Mouse (Mus musculus): ENCODE results near the gene Aplnr. TPM values are rescaled to one million over a fixed set of nuclear protein-coding genes. Genes with fewer than 3 reads are reported as not detected.

Gene Aplnr
- 0.75 and 0.87 TPM in 2 replicates for polyA plus RNA-seq (2012; rRNA removed)

GRCm38 (mm10) chr2:85136089-85136488 lies at the start of gene Aplnr:
Gene Aplnr, plus strand, starts transcription at chr2:85136225.

Other genes starting within 250 kb of the Aplnr start
- 0.03 and 0.10 TPM in 2 replicates for gene Rtn4rl2, start 249.5 kb upstream of the Aplnr start, polyA plus RNA-seq (2012; rRNA removed)
- 139 and 165 TPM in 2 replicates for gene Slc43a3, start 199.6 kb upstream of the Aplnr start, polyA plus RNA-seq (2012; rRNA removed)
- 61.1 and 78.0 TPM in 2 replicates for gene Prg2, start 155.8 kb upstream of the Aplnr start, polyA plus RNA-seq (2012; rRNA removed)
- 4.4 and 5.6 TPM in 2 replicates for gene Prg3, start 148.0 kb upstream of the Aplnr start, polyA plus RNA-seq (2012; rRNA removed)
- gene Ssrp1, start 99.0 kb upstream of the Aplnr start, polyA plus RNA-seq (2012; rRNA removed): 124 and 132 TPM in 2 replicates
- gene P2rx3, start 98.8 kb upstream of the Aplnr start, polyA plus RNA-seq (2012; rRNA removed): 0.23 and 0.31 TPM in 2 replicates
- gene Tnks1bp1, start 88.2 kb upstream of the Aplnr start, polyA plus RNA-seq (2012; rRNA removed): 2.8 and 3.6 TPM in 2 replicates
- gene Lrrc55, start 61.0 kb downstream of the Aplnr start, polyA plus RNA-seq (2012; rRNA removed): 0.06 and 0.09 TPM in 2 replicates
- gene Olfr987, start 203.1 kb downstream of the Aplnr start, polyA plus RNA-seq (2012; rRNA removed): not detected in 2 replicates
- gene Olfr988, start 227.0 kb downstream of the Aplnr start, polyA plus RNA-seq (2012; rRNA removed): not detected in 2 replicates

Data from liver, embryonic 14 days (tissue).